Mouse (Mus musculus) bone marrow, adult 2 months (tissue): Measurements from ENCODE around the gene Lgals4.

Experiments used
- CTCF ChIP-seq: fragments of 200-500 bp; IDR thresholded peaks from 2 replicates; pipeline ENCODE4 v1.5.1; 2011; ENCODE audit warnings: low read length, control low read depth; ENCODE audit not compliant: control insufficient read depth, insufficient read depth
- POLR2A ChIP-seq: fragments of 200-500 bp; IDR thresholded peaks from 2 replicates; pipeline ENCODE4 v1.6.1; 2011; ENCODE audit warnings: low read depth, mild to moderate bottlenecking, control low read depth, low read length, borderline replicate concordance; ENCODE audit not compliant: control insufficient read depth

- TF ChIP-seq CTCF (no peak), POLR2A (no peak)
Measured at GRCm38 (mm10) chr7:28821261-28821831, 12.3 kb upstream of the Lgals4 start.
